Mouse (Mus musculus): ENCODE measurements around the gene Gm49369. TPM values are rescaled to one million over a fixed set of nuclear protein-coding genes. Genes with fewer than 3 reads are reported as not detected.

Gm49369 gene
- polyA plus RNA-seq, 1 experiment from 2014 or later: 0.60 TPM

Other genes starting within 250 kb of the Gm49369 start
- not detected in 2 replicates for gene Gm39115, start 246.6 kb downstream of the Gm49369 start, polyA plus RNA-seq (2016; fragmentation: Nextera tagmentation; extraction: Ambion mirVana)
- not detected in 2 replicates for gene Gm45337, start 238.1 kb downstream of the Gm49369 start, polyA plus RNA-seq (2016; fragmentation: Nextera tagmentation; extraction: Ambion mirVana)
- not detected in 2 replicates for gene Gm29735, start 225.6 kb downstream of the Gm49369 start, polyA plus RNA-seq (2016; fragmentation: Nextera tagmentation; extraction: Ambion mirVana)
- gene Gm4553, start 216.9 kb downstream of the Gm49369 start, polyA plus RNA-seq (2016; fragmentation: Nextera tagmentation; extraction: Ambion mirVana): not detected in 2 replicates
- not detected in 2 replicates for gene Krtap5-2, start 206.7 kb downstream of the Gm49369 start, polyA plus RNA-seq (2016; fragmentation: Nextera tagmentation; extraction: Ambion mirVana)
- gene Gm10153, start 192.3 kb downstream of the Gm49369 start, polyA plus RNA-seq (2016; fragmentation: Nextera tagmentation; extraction: Ambion mirVana): not detected in 2 replicates
- gene Krtap5-3, start 181.3 kb downstream of the Gm49369 start, polyA plus RNA-seq (2016; fragmentation: Nextera tagmentation; extraction: Ambion mirVana): not detected in 2 replicates
- gene Gm7579, start 170.8 kb downstream of the Gm49369 start, polyA plus RNA-seq (2016; fragmentation: Nextera tagmentation; extraction: Ambion mirVana): not detected in 2 replicates
- not detected in 2 replicates for gene Krtap5-5, start 152.7 kb downstream of the Gm49369 start, polyA plus RNA-seq (2016; fragmentation: Nextera tagmentation; extraction: Ambion mirVana)
- not detected in 2 replicates for gene Gm40460, start 141.6 kb downstream of the Gm49369 start, polyA plus RNA-seq (2016; fragmentation: Nextera tagmentation; extraction: Ambion mirVana)
- gene Gm2431, start 124.3 kb downstream of the Gm49369 start, polyA plus RNA-seq (2016; fragmentation: Nextera tagmentation; extraction: Ambion mirVana): not detected in 2 replicates
- gene Gm4559, start 108.3 kb downstream of the Gm49369 start, polyA plus RNA-seq (2016; fragmentation: Nextera tagmentation; extraction: Ambion mirVana): not detected in 2 replicates
- not detected in 2 replicates for gene Krtap5-1, start 85.5 kb downstream of the Gm49369 start, polyA plus RNA-seq (2016; fragmentation: Nextera tagmentation; extraction: Ambion mirVana)
- not detected in 2 replicates for gene Krtap5-4, start 79.1 kb downstream of the Gm49369 start, polyA plus RNA-seq (2016; fragmentation: Nextera tagmentation; extraction: Ambion mirVana)
- 0.34 and 0.45 TPM in 2 replicates for gene Ifitm10, start 8.9 kb downstream of the Gm49369 start, polyA plus RNA-seq (2016; fragmentation: Nextera tagmentation; extraction: Ambion mirVana)
- 132 TPM in 2 replicates for gene Ctsd, start 5.4 kb upstream of the Gm49369 start, polyA plus RNA-seq (2016; fragmentation: Nextera tagmentation; extraction: Ambion mirVana)
- not detected in 2 replicates for gene Syt8, start 52.2 kb upstream of the Gm49369 start, polyA plus RNA-seq (2016; fragmentation: Nextera tagmentation; extraction: Ambion mirVana)
- 1.3 TPM in 1 of 2 replicates, not detected in the other for gene Tnni2, start 59.1 kb upstream of the Gm49369 start, polyA plus RNA-seq (2016; fragmentation: Nextera tagmentation; extraction: Ambion mirVana)
- gene Lsp1, start 78.1 kb upstream of the Gm49369 start, polyA plus RNA-seq (2016; fragmentation: Nextera tagmentation; extraction: Ambion mirVana): 5.4 and 6.3 TPM in 2 replicates
- 0.78 TPM in 1 of 2 replicates, not detected in the other for gene Tnnt3, start 116.2 kb upstream of the Gm49369 start, polyA plus RNA-seq (2016; fragmentation: Nextera tagmentation; extraction: Ambion mirVana)
- gene Mrpl23, start 150.0 kb upstream of the Gm49369 start, polyA plus RNA-seq (2016; fragmentation: Nextera tagmentation; extraction: Ambion mirVana): 10.8 and 15.9 TPM in 2 replicates

Data from forebrain, embryonic 12.5 days (tissue).